Mouse (Mus musculus) gastrocnemius, postnatal 36 days (tissue): Measurements from ENCODE around the gene Sap18b. TPM values are rescaled to one million over a fixed set of nuclear protein-coding genes. Genes with fewer than 3 reads are reported as not detected.
A peak's percentile ranks its signal among the peaks of the same experiment; 100 is the strongest.

ENCODE experiments used
- DNase-seq, 2 experiments: peaks; one replicate each; pipeline ENCODE4 v3.0.0; 2022
- intact Hi-C: fragments of 180-260 bp; cut with DNase I; formaldehyde crosslinking; loops from one replicate; pipeline ENCODE4 v1.15.1; 2025
- total RNA-seq, 2 experiments: library from RNA; stranded (reverse); gene quantifications; 2 replicates each; pipeline ENCODE4 v1.2.3; 2021

Sap18b gene
- total RNA-seq, 2 experiments from 2014 or later = 70.0 to 81.8 TPM

DNA sequence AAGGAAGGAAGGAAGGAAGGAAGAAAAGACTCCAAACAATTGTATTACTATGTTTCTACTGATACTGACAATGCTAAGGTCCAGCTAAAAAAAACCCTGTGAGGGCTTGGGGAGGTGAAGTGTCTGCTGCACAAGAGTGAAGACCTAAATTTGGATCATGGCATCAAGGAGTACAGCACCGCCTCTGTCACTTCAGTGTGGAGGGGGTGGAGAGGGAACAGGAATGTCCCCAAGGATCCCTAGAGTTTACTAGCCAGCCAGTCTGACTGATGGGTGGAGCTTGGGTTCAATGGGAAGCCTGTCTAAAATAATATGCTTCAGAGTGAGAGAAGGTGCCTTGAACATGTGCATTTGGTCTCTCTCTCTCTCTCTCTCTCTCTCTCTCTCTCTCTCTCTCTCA lies 6.9 kb upstream of the Sap18b start:
- intact Hi-C loops = no loop called here

DNA sequence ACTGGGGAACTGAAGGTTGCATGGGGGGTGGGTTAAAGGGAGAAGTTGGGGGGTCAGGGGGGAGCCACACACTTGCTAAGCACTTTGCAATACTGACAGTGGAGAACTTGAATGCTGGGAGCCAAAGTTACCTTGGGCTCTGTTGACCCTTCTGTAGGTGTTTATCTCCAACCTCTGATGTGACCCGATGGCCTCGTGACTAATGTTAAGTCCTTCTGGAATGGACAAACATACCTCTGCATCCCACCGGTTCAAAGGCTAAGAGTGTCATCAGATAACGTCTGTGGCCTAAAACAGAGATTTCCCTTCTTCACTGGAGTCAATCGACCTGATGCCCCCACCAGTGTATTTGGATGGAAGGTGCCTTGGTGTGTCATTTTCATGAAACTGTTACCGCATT lies 3.9 kb upstream of the Sap18b start:
- DNase-seq = no peak
- intact Hi-C loops = no loop called here

More for the DNA sequence above, 6.9 kb upstream of the Sap18b start:
- DNase-seq = no peak

DNA sequence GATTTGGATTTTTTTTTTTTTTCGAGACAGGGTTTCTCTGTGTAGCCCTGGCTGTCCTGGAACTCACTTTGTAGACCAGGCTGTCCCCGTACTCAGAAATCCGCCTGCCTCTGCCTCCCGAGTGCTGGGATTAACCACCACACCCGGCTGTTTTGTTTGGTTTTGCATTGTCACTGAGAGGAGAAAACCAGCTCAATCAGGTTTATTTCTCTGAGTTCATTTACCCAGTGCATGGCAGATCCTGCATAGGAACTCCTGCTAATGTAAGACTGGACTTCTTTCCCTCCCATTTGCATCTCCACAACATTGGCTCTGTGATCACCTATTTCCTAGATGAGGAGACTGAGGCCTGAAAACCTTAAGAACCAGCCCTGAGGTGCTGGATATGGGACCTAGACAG lies 3.0 kb upstream of the Sap18b start:
- DNase-seq = no peak
- intact Hi-C loops = no loop called here

DNA sequence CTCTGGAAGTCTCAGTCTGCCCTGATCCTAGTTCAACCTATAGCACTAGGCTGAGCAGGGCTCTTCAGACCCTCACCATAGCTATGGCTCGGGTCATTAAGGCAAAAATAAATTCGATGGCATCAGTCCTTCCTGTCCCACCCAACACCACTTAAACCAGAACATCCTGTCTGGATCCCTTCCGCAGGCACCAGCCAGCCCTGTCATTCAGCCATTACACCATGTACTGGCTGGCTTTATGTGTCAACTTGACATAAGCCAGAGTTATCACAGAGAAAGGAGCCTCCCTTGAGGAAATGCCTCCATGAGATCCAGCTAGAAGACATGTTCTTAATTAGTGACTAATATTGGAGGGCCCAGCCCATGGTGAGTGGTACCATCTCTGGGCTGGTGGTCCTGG lies 2.4 kb upstream of the Sap18b start:
- intact Hi-C loops = no loop called here
- DNase-seq = no peak

DNA sequence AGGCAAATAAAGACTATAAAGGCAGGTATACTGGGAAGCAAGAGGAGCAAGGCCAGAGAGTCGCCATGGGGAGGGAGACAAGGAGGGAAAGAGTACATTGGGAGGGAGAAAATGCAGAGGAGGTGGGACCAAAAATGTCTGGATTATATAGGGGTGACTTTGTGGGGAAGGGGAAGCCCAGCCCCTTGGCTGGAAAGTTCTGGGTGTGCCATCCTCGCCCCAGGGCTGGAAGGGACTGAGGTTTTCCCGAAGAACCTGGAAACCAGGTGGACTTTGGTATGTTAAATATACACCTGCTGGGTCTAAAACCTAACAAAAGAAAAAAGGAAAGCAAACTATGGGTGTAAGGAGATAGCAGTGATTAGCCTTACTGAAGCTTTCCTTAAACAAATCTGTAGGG lies 5.0 kb downstream of the Sap18b start:
- DNase-seq = no peak
- intact Hi-C loops = loop anchor here (5.0 to 10.0 kb wide), 2 partner anchors 118 to 225 kb away; no protein-coding TSS in a partner anchor

DNA sequence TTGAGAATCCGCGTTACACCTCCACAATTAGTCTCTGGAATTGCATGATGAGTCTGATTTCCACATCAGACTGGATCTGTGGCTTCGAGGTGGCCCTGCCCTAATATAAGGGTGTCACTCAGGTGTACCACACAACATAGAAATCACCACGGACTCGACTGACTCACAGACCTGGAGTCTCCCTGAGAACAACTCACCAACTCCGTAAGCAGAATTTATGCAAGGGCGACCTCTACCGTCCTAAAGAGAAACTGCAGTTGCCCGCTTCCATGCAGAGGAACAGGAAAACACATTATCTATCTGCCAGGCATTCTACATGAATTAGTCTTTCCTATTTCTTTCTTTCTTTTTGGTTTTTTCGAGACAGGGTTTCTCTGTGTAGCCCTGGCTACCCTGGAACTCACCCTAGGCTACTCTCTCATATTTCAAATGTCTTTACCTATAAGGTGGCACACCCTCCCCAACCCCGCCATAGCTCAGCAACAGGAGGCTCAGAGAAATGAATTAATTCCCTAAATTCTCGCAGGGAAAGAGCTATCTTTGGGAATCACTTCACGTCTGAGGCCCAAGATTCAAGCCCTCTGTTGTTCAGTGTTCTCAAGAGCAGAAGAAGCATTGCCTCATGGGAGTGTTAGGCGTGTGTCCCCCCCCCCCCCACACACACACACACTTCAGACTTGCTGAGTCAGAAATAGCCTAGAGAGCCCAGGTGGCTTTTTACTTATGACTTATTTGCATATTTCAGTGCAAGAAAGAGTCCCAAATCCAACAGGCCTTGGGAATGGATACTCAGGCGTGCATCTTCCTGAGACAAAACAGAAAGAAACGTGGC lies 7.7 kb downstream of the Sap18b start:
- intact Hi-C loops = loop anchor here (5.0 to 10.0 kb wide), 2 partner anchors 121 to 228 kb away; no protein-coding TSS in a partner anchor

DNA sequence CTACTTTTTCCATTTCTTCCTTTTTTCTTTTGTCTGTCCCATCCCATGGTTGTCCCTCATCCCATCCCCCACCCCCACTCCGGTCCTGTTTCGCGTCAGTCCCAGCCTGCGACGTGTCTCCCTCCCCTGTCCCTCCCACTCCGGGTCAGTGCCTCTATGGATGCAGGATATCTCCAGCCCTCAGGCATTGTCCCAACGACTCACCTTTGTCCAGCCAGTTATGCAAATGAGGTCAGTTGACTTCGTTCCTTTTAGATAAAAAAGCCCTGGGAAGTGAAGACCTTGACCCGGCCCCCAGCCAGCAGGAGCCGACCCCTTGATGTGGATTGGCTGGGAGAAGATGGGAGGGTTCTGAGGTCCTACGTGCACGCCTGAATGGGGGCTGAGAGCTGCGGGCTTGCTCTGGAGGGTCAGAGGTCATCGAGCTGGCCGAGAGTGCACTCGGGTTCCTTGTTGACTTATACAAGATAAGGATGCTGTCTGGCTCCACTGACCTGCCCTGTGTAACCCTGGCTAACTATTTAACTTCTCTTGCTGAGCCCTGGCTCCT lies 8.4 kb downstream of the Sap18b start:
- intact Hi-C loops = loop anchor here (5.0 to 10.0 kb wide), 2 partner anchors 121 to 229 kb away; no protein-coding TSS in a partner anchor
- no peak for DNase-seq

More for the DNA sequence above, 7.7 kb downstream of the Sap18b start:
- peak; percentile 72 to 77 for DNase-seq

DNA sequence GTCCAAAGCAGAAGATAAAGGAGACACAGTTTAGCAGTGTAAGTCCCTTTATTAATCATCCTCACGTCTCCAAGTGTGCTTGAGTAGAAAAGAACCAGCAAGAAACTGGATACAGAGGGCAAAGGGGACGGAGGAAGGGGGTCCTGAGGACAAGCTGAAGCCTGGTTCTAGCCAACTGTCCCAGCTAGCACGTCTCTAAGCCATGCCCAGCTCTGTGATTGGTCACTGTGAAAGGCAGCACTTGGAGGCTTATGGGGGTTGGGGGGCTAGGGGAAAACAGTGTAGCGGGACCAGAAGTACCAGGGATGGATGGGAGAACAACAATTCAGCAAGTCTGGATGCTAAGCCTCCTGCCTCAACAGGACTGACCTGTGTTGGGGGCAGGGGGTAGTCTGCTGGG lies 10.7 kb downstream of the Sap18b start:
- no peak for DNase-seq
- intact Hi-C loops = loop anchor here (10.0 kb wide), 1 partner anchor 231 kb away; no protein-coding TSS in a partner anchor

DNA sequence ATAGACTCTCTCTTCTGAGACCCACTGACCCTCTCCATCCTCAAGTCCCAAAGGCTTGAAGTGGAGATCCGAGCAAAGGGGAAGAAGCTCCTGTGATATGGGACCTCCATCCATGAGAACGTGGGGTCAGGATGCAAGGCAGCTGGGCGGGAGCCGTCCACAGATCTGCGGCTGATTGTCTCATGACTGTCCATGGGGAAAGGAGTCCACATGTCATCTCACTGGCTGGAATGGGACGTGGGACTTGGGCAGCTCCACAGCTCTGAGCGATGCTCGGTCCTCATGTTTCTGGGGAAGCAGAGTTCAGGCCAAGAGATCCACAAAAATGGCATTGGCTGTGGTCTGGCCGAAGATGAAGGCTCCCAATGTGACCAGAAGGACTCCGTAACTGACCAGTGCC lies 12.1 kb downstream of the Sap18b start:
- DNase-seq = no peak
- intact Hi-C loops = loop anchor here (10.0 kb wide), 1 partner anchor 232 kb away; no protein-coding TSS in a partner anchor

DNA sequence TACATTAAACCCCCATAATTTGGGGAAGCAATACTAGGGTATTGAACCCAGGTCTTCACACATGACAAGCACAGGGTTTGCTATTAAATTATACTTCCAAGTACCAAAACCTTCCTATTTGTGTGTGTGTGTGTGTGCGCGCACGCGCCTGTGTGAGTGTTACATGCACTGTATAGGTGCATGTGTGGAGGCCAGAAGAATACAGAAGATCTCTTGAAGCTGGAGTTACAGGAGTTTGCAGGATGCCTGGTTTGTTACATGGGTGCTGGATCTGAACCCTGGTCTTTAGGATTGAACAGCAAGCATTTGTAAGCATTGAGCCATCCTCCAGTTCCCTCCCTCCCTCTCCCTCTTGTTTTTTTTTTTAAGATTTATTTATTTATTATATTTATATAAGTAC lies 14.1 kb downstream of the Sap18b start:
- DNase-seq = no peak
- intact Hi-C loops = loop anchor here (10.0 kb wide), 1 partner anchor 234 kb away; no protein-coding TSS in a partner anchor

DNA sequence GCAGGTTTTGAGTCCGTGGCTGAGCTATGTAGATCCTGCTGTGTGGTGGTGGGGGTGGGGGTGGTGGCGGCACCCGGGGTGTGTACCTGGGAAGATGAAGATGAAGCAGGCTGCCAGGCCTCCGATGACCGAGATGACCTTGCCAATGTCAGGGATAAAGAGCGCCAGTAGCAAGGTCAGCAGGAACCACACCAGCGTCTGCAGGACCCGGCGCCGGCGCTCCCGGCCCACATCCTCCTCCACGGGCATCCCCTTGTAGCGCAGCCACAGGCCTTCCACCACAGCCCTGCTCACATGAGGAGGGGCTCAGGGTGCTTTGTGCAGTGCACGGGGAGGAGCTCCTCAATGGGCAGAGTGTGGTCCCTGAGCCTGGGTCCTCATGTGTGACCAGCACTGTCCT lies 16.3 kb downstream of the Sap18b start:
- no peak for DNase-seq
- intact Hi-C loops = loop anchor here (5.0 kb wide), 1 partner anchor 66 kb away; no protein-coding TSS in a partner anchor

DNA sequence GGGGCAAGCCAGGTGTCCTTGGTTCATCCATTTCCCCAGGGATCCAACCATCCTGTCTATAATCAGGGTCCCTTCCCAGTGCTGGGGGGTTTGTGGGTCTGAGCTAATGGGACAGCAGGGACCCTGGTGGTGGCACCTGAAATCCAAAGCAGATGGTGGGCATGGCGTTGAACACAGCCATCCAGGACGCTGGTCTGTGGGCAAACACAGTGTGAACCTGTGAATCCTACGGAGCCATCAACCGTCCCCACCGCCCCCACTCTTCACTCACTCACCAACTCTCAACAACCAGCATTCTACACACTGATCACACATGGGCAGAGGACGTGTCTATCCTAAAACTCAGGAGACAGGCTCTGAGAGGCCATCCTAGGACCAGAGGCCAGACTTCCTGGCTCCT lies 18.8 kb downstream of the Sap18b start:
- DNase-seq = no peak
- intact Hi-C loops = loop anchor here (5.0 kb wide), 1 partner anchor 63 kb away; no protein-coding TSS in a partner anchor

DNA sequence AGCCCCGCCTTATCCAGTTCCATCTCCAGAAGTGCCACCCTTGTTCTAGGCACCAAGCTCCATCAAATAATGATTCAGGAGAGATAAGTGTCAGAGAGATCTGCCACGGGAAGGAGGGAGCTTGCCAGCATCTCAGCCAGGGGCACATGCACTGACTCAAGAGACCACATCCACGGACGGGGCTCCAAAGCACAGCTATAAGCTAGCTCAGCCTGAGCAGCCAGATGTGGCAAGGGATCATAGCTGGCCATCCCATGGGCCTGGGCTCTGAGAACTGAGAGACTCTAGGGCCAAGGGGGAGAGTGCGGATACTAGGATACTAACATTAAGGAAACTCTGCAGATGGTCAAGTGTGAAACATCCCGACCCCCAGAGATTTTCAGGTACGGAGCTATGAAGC lies 19.9 kb downstream of the Sap18b start:
- DNase-seq = no peak

DNA sequence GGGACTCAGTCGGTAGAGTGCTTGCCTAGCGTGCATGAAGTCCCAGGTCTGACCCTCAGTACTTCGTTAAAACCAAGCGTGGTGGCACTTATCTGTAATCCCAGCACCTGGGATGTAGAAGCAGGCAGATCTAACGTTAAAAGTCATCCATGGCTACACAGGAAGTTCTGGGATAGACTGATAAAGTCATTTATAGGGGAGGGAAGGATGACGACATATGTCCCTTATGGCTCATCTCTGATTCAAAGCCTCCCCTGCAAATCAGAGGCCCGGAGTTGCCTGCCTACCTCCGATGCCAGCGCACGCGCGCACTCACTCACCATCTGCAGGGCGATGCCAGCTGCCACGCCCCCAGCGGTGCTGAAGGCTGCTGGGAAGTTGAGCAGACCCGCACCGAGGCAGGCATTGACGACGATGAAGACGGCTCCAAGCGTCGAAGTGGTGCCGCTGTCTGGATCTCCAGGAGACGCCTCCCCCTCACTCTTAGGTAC lies 23.0 kb downstream of the Sap18b start:
- intact Hi-C loops = no loop called here
- no peak for DNase-seq

More for the DNA sequence above, 19.9 kb downstream of the Sap18b start:
- intact Hi-C loops = no loop called here

DNA sequence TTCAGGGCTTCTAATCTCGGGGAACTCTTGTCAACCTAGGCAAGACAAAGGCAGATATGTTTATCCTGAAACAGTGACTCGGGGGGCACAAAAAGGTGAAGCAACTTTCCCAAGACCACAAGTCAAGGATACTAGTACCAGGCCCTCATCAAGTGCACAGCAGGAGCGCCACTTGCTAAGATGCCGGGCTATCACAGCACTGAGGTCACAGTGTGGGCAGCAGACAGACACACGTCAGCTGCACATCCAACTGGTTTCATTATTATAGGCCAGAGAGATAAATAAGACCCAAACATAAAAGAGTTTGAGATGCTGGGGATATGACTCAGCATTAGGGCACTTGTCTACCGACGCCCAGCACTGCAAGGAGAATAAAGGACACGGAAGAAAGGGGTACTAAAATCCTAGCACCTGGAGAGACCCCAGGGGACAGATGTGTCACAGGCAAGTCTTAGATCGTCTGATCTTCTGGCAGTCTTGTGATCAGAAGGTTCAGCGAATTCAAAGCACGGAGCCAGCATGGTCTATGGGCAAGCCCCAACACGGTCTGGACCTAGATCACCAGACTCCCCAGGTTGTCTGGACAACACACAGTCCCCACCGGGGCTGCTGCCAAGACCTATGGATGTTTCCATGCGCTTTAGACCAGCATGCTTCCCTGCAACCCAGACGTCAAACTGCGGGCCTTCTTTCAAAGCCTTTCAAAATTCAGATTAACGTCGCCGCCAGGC lies 23.8 kb downstream of the Sap18b start:
- no peak for DNase-seq
- intact Hi-C loops = no loop called here

DNA sequence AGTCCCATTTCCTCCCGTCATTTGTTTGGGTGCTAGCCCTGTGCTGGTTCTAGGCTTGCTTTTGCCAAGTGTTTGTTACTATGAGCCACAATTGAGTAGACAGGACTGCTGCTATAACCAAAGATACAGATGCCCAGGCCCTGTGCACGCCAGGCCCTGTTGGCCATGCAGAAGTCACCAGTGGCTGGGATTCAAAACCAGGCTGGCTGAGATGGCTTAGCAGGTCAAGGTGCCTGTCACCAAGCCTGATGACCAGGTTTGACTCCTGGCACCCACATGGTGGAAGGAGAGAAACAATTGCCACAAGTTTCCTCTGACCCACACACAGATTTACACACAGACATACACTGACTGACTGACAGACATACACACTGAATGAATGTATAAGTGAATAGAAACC lies 25.2 kb downstream of the Sap18b start:
- intact Hi-C loops = no loop called here
- DNase-seq = no peak

DNA sequence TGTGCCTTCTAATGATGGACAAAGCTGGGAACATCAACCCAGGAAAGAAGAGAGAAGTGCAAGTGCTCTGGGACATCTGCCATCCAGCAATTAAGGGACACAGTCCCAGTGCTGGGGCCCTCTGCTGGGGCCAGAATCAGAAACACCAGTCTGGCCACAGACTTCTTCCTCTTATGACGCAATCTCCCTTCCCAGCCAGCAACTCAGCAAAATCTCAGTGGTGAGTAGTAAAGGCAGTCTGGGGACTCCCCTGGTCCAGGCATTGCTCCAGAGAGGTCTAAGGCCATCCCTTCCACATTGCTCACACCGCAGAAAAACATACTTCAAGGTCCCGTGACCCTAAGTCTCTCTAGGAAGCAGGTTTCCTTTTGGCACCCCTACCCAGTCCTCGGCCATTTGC lies 27.1 kb downstream of the Sap18b start:
- peak in 1 of 2 experiments; percentile 12 for DNase-seq
- intact Hi-C loops = no loop called here

DNA sequence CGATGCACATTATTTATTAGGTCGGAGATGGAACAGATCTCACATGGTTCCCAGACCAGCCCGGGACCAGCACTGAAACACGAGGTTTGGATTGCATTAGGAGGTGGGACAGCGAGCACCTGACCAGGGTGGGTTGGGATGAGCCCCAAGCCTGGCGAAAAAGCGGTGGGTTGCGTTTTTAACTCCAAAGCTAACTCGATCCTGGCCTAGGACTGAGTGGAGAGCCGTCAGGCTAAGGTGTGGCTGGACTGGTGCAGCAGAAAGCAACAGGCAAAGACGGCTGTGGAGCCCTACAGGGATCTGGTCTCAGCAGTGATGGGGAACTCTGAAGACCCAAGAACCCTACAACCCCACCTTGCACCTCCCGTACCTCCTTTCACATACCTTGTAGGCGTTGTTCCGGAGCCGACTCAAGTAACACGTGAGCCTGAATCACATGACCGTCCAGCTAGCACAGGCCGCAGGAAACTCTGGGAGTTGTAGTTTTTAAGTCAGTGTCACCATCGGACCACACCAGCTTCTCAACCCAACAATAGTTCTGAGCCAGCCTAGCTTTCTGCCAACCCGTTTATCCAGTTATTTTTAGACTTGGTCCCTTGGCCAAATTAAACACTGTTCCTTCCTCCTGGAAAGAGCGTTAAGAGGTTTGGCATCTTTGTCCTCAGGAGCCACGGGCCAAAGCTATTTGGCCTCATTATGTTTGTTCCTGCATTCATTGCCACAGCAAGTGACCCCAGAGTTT lies 28.1 kb downstream of the Sap18b start, which contains the start of gene Slc38a7:
Gene Slc38a7 (minus strand): TSS at position 438 of the 742 bp plus-strand sequence.
- intact Hi-C loops = no loop called here
- DNase-seq = peak; percentile 53 to 59

DNA sequence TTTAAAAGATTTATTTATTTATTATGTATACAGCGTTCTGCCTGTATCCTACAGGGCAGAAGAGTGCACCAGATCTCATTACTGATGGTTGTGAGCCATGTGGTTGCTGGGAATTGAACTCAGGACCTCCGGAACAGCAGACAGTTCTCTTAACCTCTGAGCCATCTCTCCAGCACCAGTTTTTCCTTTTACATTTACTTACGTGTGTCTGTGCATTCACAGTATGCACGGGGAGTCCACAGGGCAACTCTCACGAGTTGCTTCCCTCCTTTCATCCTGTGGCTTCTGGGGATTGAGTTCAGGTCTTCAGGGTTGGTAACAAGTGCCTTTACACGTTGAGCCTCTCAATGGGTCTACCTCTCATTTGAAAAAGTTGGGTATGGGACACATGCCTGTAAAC lies 29.0 kb downstream of the Sap18b start:
- DNase-seq = no peak
- intact Hi-C loops = no loop called here
